Mouse (Mus musculus) limb, embryonic 15.5 days (tissue): Measurements from ENCODE around the gene Naa80. TPM values are rescaled to one million over a fixed set of nuclear protein-coding genes. Genes with fewer than 3 reads are reported as not detected.
"Not testable (repeated sequence)": the region's sequence is repeated elsewhere in the genome, so short reads cannot be mapped to it uniquely, and the experiment has no call there.

Experiments
- ATAC-seq: fragments of 200-750 bp; cut with Nextera tagmentation; 2 replicates; pipeline ENCODE4 v1.8.0; 2017; ENCODE audit warnings: low read depth, moderate TSS enrichment; ENCODE audit not compliant: insufficient number of reproducible peaks, low FRiP score, low TSS enrichment
- H3K27ac ChIP-seq: fragments of 300-500 bp; sonication (generic); 2 replicates; pipeline ENCODE4 v1.5.1; 2015; ENCODE audit warnings: moderate library complexity, mild to moderate bottlenecking, inconsistent platforms
- H3K27me3 ChIP-seq: fragments of 300-500 bp; sonication (generic); 2 replicates; pipeline ENCODE4 v1.6.1; 2015; ENCODE audit warnings: inconsistent platforms
- H3K36me3 ChIP-seq: fragments of 300-500 bp; sonication (generic); 2 replicates; pipeline ENCODE4 v1.6.1; 2015; ENCODE audit warnings: inconsistent platforms
- H3K4me1 ChIP-seq: fragments of 300-500 bp; sonication (generic); 2 replicates; pipeline ENCODE4 v1.6.1; 2015; ENCODE audit warnings: inconsistent platforms
- H3K4me2 ChIP-seq: fragments of 300-500 bp; sonication (generic); 2 replicates; pipeline ENCODE4 v1.6.1; 2015; ENCODE audit warnings: mild to moderate bottlenecking, inconsistent platforms
- H3K4me3 ChIP-seq: fragments of 300-500 bp; sonication (generic); 2 replicates; pipeline ENCODE4 v1.5.1; 2015; ENCODE audit warnings: mild to moderate bottlenecking, inconsistent platforms
- H3K9ac ChIP-seq: fragments of 300-500 bp; sonication (generic); 2 replicates; pipeline ENCODE4 v1.6.1; 2015; ENCODE audit warnings: inconsistent platforms
- H3K9me3 ChIP-seq: fragments of 300-500 bp; sonication (generic); 2 replicates; pipeline ENCODE4 v1.6.1; 2016; ENCODE audit warnings: inconsistent platforms
- WGBS: fragments of 180-500 bp; shearing (Covaris S2); methylation state at CpG from one replicate; pipeline ENCODE4 v1.1.7; 2015; 5-methylcytosine and 5-hydroxymethylcytosine counted together
- polyA plus RNA-seq: library from polyadenylated mRNA; unstranded; fragments of >200 nt; fragmentation: Nextera tagmentation; extraction: Ambion mirVana; gene quantifications from 2 replicates; pipeline ENCODE4 v1.2.1, GENCODE M21; 2015

The Naa80 gene
- polyA plus RNA-seq, 1 experiment from 2014 or later, result 17.6 TPM

GRCm38 (mm10) chr9:107567702-107568319, 10.9 kb upstream of the Naa80 start, which contains the start of gene Hyal2:
Gene Hyal2 (plus strand): TSS chr9:107567945.
- Histone ChIP-seq H3K4me3 (peak within 1 kb of the TSS; percentile 84), H3K27me3 (no peaks in the 10 kb centered on the region), H3K4me1 (peaks cover 67% of the 10 kb centered on the region), H3K9me3 (no peaks in the 10 kb centered on the region), H3K36me3 (peaks cover 30% of the 10 kb centered on the region), H3K4me2 (peak within 1 kb of the TSS; percentile 69), H3K9ac (peak within 1 kb of the TSS; percentile 67), H3K27ac (peak within 1 kb of the TSS; percentile 92)
- 9% methylated on average over 18 of the region's 18 CpGs for WGBS
- no peak for ATAC-seq

- Histone ChIP-seq H3K4me1 (peaks cover 61% of the 10 kb centered on the region), H3K36me3 (peaks cover 37% of the 10 kb centered on the region)
Observed at GRCm38 (mm10) chr9:107568331-107569261, 10.1 kb upstream of the Naa80 start.

DNA sequence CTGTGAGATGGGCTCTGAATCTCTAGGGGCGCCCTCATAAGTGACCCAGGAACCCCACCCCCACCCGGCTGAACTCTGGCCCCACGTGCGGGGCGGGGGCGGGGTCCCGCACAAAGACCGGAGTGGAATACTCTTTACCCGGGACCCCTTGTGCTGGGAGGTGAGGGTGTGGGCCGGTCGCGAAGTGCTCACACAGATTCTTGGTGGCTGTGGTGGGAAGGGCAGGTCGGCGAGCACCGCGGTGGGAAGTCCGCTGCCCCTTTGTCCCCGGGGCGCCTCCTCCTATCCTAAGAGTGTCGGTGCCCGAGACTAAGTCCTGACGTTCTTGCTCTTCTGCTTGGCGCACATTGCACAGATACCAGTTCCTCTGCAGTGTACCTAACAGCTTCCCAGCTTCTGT, 9.4 kb upstream of the Naa80 start:
- Histone ChIP-seq H3K9ac (peak overlapping the region; percentile 67), H3K36me3 (peaks cover 40% of the 10 kb centered on the region), H3K27ac (peak overlapping the region; percentile 92), H3K4me1 (peaks cover 54% of the 10 kb centered on the region), H3K4me2 (peak overlapping the region; percentile 69), H3K27me3 (no peaks in the 10 kb centered on the region), H3K4me3 (peak overlapping the region; percentile 84), H3K9me3 (no peaks in the 10 kb centered on the region)
- 0% methylated on average over 21 of the region's 23 CpGs for WGBS
- ATAC-seq, result peak; percentile 22; the same call in 1 of the 2 replicates

More at GRCm38 (mm10) chr9:107568331-107569261, 10.1 kb upstream of the Naa80 start:
- H3K27me3 ChIP-seq, result no peaks in the 10 kb centered on the region
- peak; percentile 78 for ATAC-seq
- WGBS, result under 1% methylated on average over 41 of the region's 41 CpGs
- peak overlapping the region; percentile 84 for H3K4me3 ChIP-seq
- peak overlapping the region; percentile 92 for H3K27ac ChIP-seq
- H3K9ac ChIP-seq, result peak overlapping the region; percentile 67
- peak overlapping the region; percentile 69 for H3K4me2 ChIP-seq
- H3K9me3 ChIP-seq, result no peaks in the 10 kb centered on the region

GRCm38 (mm10) chr9:107570016-107570415, 8.7 kb upstream of the Naa80 start:
- Histone ChIP-seq H3K9ac (peak overlapping the region; percentile 67), H3K27me3 (no peaks in the 10 kb centered on the region), H3K27ac (peak overlapping the region; percentile 92), H3K4me3 (peak overlapping the region; percentile 84), H3K9me3 (no peaks in the 10 kb centered on the region), H3K4me2 (peak overlapping the region; percentile 69), H3K36me3 (peaks cover 42% of the 10 kb centered on the region), H3K4me1 (peaks cover 53% of the 10 kb centered on the region)
- ATAC-seq, result no peak
- 34% methylated on average over 13 of the region's 13 CpGs for WGBS

GRCm38 (mm10) chr9:107570845-107571244, 7.8 kb upstream of the Naa80 start:
- no peak overlapping the region for H3K27ac ChIP-seq
- no peak for ATAC-seq

DNA sequence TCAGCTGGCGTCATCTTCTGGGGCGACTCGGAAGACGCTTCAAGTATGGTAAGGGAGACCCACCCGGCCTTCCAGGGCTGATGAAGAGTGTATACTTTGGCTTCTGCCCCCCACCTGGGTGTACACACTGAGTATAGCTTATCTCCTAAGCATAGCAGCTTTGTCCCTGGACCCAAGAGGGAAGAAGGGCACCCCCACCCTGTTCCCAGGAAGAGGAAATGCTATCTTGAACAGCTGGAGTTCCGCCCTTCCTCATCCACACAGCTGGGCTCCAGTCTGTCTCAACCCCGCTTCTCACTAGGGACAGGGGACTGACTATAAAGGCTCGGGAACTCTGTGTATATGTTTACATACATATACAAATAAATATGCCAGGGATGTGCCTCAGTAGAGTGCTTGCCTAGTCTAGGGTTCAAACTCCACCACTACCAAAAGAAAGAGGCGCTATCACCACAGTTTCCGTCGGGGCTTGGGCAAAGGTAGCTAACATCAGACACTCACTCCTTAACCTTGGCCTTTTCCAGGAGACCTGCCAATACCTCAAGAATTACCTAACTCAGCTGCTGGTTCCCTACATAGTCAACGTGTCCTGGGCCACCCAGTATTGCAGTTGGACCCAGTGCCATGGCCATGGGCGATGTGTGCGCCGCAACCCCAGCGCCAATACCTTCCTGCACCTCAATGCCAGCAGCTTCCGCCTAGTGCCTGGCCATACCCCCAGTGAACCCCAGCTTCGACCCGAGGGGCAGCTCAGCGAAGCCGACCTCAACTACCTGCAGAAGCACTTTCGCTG, 7.0 kb upstream of the Naa80 start:
- WGBS, result 92% methylated on average over 22 of the region's 22 CpGs
- no peak overlapping the region for H3K27ac ChIP-seq
- H3K27me3 ChIP-seq, result no peaks in the 10 kb centered on the region
- H3K4me1 ChIP-seq, result peaks cover 54% of the 10 kb centered on the region
- H3K9ac ChIP-seq, result no peak overlapping the region
- ATAC-seq, result no peak
- H3K4me3 ChIP-seq, result no peak overlapping the region
- H3K9me3 ChIP-seq, result no peaks in the 10 kb centered on the region
- peaks cover 37% of the 10 kb centered on the region for H3K36me3 ChIP-seq
- H3K4me2 ChIP-seq, result peak overlapping the region; percentile 17; the same call in 1 of the 2 replicates

More at GRCm38 (mm10) chr9:107570845-107571244, 7.8 kb upstream of the Naa80 start:
- peak overlapping the region; percentile 84 for H3K4me3 ChIP-seq
- H3K27me3 ChIP-seq, result no peaks in the 10 kb centered on the region
- no peaks in the 10 kb centered on the region for H3K9me3 ChIP-seq
- peaks cover 37% of the 10 kb centered on the region for H3K36me3 ChIP-seq
- peak overlapping the region; percentile 69 for H3K4me2 ChIP-seq
- 86% methylated on average over 21 of the region's 21 CpGs for WGBS
- no peak overlapping the region; the same call in 1 of the 2 replicates for H3K9ac ChIP-seq
- H3K4me1 ChIP-seq, result peaks cover 53% of the 10 kb centered on the region

DNA sequence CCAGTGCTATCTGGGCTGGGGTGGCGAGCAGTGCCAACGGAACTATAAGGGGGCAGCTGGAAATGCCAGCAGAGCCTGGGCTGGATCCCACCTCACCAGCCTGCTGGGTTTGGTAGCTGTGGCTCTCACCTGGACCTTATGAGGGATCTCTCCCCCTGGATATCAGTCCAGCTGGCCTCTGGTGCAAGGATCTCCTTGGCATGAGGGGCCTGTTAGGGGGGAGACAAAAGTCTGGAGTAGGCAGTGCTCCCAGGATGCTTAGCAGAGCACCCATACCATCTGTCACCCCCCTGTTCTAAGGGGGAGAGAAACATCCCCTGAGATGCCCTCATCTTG, 6.4 kb upstream of the Naa80 start:
- Histone ChIP-seq H3K4me2 (no peak overlapping the region), H3K27me3 (no peaks in the 10 kb centered on the region), H3K9ac (no peak overlapping the region), H3K4me3 (no peak overlapping the region), H3K4me1 (peaks cover 54% of the 10 kb centered on the region), H3K36me3 (peaks cover 37% of the 10 kb centered on the region), H3K27ac (no peak overlapping the region), H3K9me3 (no peaks in the 10 kb centered on the region)
- ATAC-seq, result no peak
- 93% methylated on average over 2 of the region's 2 CpGs for WGBS

- H3K4me2 ChIP-seq, H3K27me3 ChIP-seq, H3K9me3 ChIP-seq, H3K9ac ChIP-seq, H3K27ac ChIP-seq, ATAC-seq, H3K4me3 ChIP-seq: not testable (repeated sequence)
- Histone ChIP-seq H3K4me1 (peaks cover 51% of the 10 kb centered on the region), H3K36me3 (peaks cover 37% of the 10 kb centered on the region)
- WGBS, result 86% methylated on average over 6 of the region's 6 CpGs
Observed at GRCm38 (mm10) chr9:107573774-107574173, 4.9 kb upstream of the Naa80 start.

- Histone ChIP-seq H3K4me2 (0 out of 2 replicates have a peak overlapping the region, but pooled peaks have one; percentile 57), H3K36me3 (peaks cover 39% of the 10 kb centered on the region), H3K4me1 (peaks cover 54% of the 10 kb centered on the region), H3K9me3 (no peaks in the 10 kb centered on the region), H3K27me3 (no peaks in the 10 kb centered on the region), H3K9ac (no peak overlapping the region), H3K4me3 (0 out of 2 replicates have a peak overlapping the region, but pooled peaks have one; percentile 43), H3K27ac (peak overlapping the region; percentile 87)
- ATAC-seq, result no peak
- 70% methylated on average over 14 of the region's 14 CpGs for WGBS
Observed at GRCm38 (mm10) chr9:107575579-107576356, 2.9 kb upstream of the Naa80 start.

DNA sequence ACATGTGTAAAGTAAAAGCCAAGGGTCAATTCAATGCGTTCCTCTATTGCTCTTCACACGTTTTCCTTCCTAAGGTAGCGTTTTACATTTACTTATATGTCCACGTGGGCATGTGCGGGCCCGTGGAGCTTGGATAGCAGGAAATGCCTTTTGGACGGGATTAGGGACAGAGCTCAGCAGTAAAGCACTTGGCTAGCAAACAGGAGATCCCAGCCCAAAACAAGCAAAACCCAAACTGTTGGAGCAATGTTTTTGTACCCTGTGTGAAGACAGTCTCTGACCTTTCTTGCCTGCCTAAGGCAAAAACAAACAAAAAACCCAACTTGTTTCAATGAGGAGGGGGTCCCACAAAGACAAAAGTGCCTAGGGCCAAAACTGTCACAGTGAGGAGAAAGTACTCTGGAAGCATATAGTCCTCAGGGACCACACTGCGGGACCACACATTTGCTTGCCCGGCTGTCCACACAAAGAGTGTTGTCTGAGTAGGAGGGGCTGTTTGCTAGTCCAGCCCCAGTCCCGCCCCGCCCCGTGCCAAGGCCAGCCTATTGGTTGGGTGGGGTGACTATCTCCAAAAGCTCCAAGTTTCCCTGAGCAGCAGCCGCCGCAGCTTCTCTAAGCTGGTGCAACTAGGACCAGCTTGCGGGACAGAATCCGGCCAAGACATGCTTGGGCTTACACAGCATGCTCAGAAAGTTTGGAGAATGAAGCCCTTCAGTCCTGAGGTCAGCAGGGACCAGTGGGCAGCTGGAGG, 2.2 kb upstream of the Naa80 start, which contains the start of gene Hyal1:
Gene Hyal1 (plus strand): TSS at position 571 of the 751 bp plus-strand sequence.
- peak within 1 kb of the TSS; percentile 57 for H3K4me2 ChIP-seq
- peak within 1 kb of the TSS; percentile 40; the same call in 1 of the 2 replicates for H3K9ac ChIP-seq
- 17% methylated on average over 16 of the region's 16 CpGs for WGBS
- peaks cover 32% of the 10 kb centered on the region for H3K36me3 ChIP-seq
- H3K9me3 ChIP-seq, result no peaks in the 10 kb centered on the region
- peak; percentile 60; the same call in 1 of the 2 replicates for ATAC-seq
- peak within 1 kb of the TSS; percentile 87 for H3K27ac ChIP-seq
- H3K27me3 ChIP-seq, result no peaks in the 10 kb centered on the region
- H3K4me1 ChIP-seq, result peaks cover 50% of the 10 kb centered on the region
- H3K4me3 ChIP-seq, result peak within 1 kb of the TSS; percentile 43
